Mouse (Mus musculus) ES-E14 (cell line): ENCODE data around the gene BC049715.

ENCODE experiments used
- CHD2 ChIP-seq: IDR thresholded peaks from 2 replicates; pipeline ENCODE4 v1.6.1; 2014; ENCODE audit warnings: mild to moderate bottlenecking, low read depth, low read length, inconsistent platforms
- HCFC1 ChIP-seq: IDR thresholded peaks from 2 replicates; pipeline ENCODE4 v1.6.1; 2012; ENCODE audit warnings: low read length, inconsistent platforms, borderline replicate concordance; ENCODE audit not compliant: insufficient read depth
- MAFK ChIP-seq: IDR thresholded peaks from 2 replicates; pipeline ENCODE4 v1.6.1; 2014; ENCODE audit warnings: mild to moderate bottlenecking, low read depth, low read length, inconsistent platforms; ENCODE audit not compliant: insufficient read depth

DNA sequence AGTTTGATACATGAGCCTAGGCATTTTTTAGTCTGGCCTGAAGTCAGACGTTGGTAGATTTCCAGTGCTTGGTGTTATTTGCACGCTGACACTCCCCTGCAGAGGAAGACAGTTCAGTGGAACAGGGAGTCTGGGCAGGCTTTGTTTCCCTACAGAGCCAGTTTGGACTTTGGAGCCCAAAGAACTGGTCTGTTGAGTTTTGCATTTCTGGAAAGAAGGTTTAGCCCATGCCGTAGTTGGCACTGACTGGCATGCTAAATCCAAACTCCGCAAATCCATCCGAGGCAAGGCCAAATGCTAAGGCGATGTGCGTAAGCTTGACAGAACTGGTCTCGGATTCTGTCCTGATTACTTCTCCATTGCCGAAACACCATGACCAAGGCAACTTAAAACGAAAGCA is 16.2 kb upstream of the BC049715 start:
- TF ChIP-seq MAFK, result no peak
- no peak for TF ChIP-seq CHD2
- TF ChIP-seq HCFC1, result no peak
